Mouse (Mus musculus) heart, embryonic 10.5 days (tissue): ENCODE data around the gene Ccdc92b. TPM values are rescaled to one million over a fixed set of nuclear protein-coding genes. Genes with fewer than 3 reads are reported as not detected.

ENCODE experiments used
- DNase-seq: peaks from one replicate; pipeline ENCODE4 v3.0.0-alpha.2; 2017; ENCODE audit warnings: low spot score
- H3K27ac ChIP-seq: fragments of 300-500 bp; sonication (generic); 2 replicates; pipeline ENCODE4 v1.5.1; 2016; ENCODE audit warnings: mild to moderate bottlenecking
- H3K27me3 ChIP-seq: fragments of 300-500 bp; sonication (generic); 2 replicates; pipeline ENCODE4 v1.6.1; 2016; ENCODE audit warnings: mild to moderate bottlenecking; ENCODE audit not compliant: poor library complexity, insufficient read depth, severe bottlenecking
- H3K36me3 ChIP-seq: fragments of 300-500 bp; sonication (generic); 2 replicates; pipeline ENCODE4 v1.6.1; 2016; ENCODE audit warnings: mild to moderate bottlenecking, moderate library complexity
- H3K4me1 ChIP-seq: fragments of 300-500 bp; sonication (generic); 2 replicates; pipeline ENCODE4 v1.6.1; 2016; ENCODE audit warnings: mild to moderate bottlenecking
- H3K4me3 ChIP-seq: fragments of 300-500 bp; sonication (generic); 2 replicates; pipeline ENCODE4 v1.5.1; 2016; ENCODE audit warnings: mild to moderate bottlenecking, moderate library complexity
- H3K9me3 ChIP-seq: fragments of 300-500 bp; sonication (generic); 2 replicates; pipeline ENCODE4 v1.6.1; 2016; ENCODE audit warnings: mild to moderate bottlenecking, moderate library complexity
- WGBS: fragments of 180-500 bp; shearing (Covaris S2); methylation state at CpG from one replicate; pipeline ENCODE4 v1.1.7; 2016; 5-methylcytosine and 5-hydroxymethylcytosine counted together
- polyA plus RNA-seq: library from polyadenylated mRNA; unstranded; fragments of >200 nt; fragmentation: Nextera tagmentation; extraction: Ambion mirVana; gene quantifications from 2 replicates; pipeline ENCODE4 v1.2.1, GENCODE M21; 2016

The Ccdc92b gene
- polyA plus RNA-seq, 1 experiment from 2014 or later: 1.7 TPM

- Histone ChIP-seq H3K36me3 (peaks cover 7% of the 10 kb centered on the region; the same call in 1 of the 2 replicates), H3K27ac (peak overlapping the region; percentile 96), H3K4me1 (peaks cover 42% of the 10 kb centered on the region), H3K27me3 (0 out of 2 replicates have a peak, but pooled peaks cover 3% of the 10 kb centered on the region), H3K9me3 (no peaks in the 10 kb centered on the region), H3K4me3 (peak overlapping the region; percentile 100)
- no peak for DNase-seq
- 16% methylated on average over 1 of the region's 1 CpGs for WGBS
Observed at GRCm38 (mm10) chr11:74648676-74649075, 29.3 kb downstream of the Ccdc92b start.

- Histone ChIP-seq H3K9me3 (no peaks in the 10 kb centered on the region), H3K27me3 (0 out of 2 replicates have a peak, but pooled peaks cover 1% of the 10 kb centered on the region), H3K4me1 (peaks cover 47% of the 10 kb centered on the region), H3K27ac (peak within 1 kb of the TSS; percentile 96), H3K36me3 (peaks cover 7% of the 10 kb centered on the region; the same call in 1 of the 2 replicates), H3K4me3 (peak within 1 kb of the TSS; percentile 100)
- under 1% methylated on average over 58 of the region's 58 CpGs for WGBS
- DNase-seq: peak; percentile 99
Observed at GRCm38 (mm10) chr11:74649095-74649646, 29.8 kb downstream of the Ccdc92b start, which contains the start of gene Cluh. Cluh (plus strand) TSS chr11:74649495.

GRCm38 (mm10) chr11:74649647-74650551, 30.5 kb downstream of the Ccdc92b start:
- Histone ChIP-seq H3K9me3 (no peaks in the 10 kb centered on the region), H3K27ac (peak overlapping the region; percentile 96), H3K4me1 (peaks cover 53% of the 10 kb centered on the region), H3K36me3 (peaks cover 7% of the 10 kb centered on the region; the same call in 1 of the 2 replicates), H3K27me3 (no peaks in the 10 kb centered on the region), H3K4me3 (peak overlapping the region; percentile 100)
- 1% methylated on average over 53 of the region's 53 CpGs for whole genome bisulfite sequencing
- DNase-seq: no peak

GRCm38 (mm10) chr11:74650576-74651100, 31.2 kb downstream of the Ccdc92b start:
- peaks cover 54% of the 10 kb centered on the region for H3K4me1 ChIP-seq
- no peak for DNase-seq

GRCm38 (mm10) chr11:74652791-74653191, 33.4 kb downstream of the Ccdc92b start:
- DNase-seq: no peak
- WGBS: 74% methylated on average over 4 of the region's 4 CpGs
- peak overlapping the region; percentile 33 for H3K4me3 ChIP-seq
- H3K27me3 ChIP-seq: no peaks in the 10 kb centered on the region
- H3K9me3 ChIP-seq: no peaks in the 10 kb centered on the region
- peaks cover 54% of the 10 kb centered on the region for H3K4me1 ChIP-seq
- peaks cover 28% of the 10 kb centered on the region for H3K36me3 ChIP-seq
- peak overlapping the region; percentile 85 for H3K27ac ChIP-seq

More at GRCm38 (mm10) chr11:74650576-74651100, 31.2 kb downstream of the Ccdc92b start:
- peaks cover 7% of the 10 kb centered on the region; the same call in 1 of the 2 replicates for H3K36me3 ChIP-seq
- no peaks in the 10 kb centered on the region for H3K9me3 ChIP-seq
- peak overlapping the region; percentile 100 for H3K4me3 ChIP-seq
- peak overlapping the region; percentile 96; the same call in 1 of the 2 replicates for H3K27ac ChIP-seq
- H3K27me3 ChIP-seq: no peaks in the 10 kb centered on the region
- WGBS: 52% methylated on average over 4 of the region's 4 CpGs

- Histone ChIP-seq H3K9me3 (no peaks in the 10 kb centered on the region), H3K27me3 (no peaks in the 10 kb centered on the region), H3K4me3 (peak overlapping the region; percentile 33), H3K36me3 (peaks cover 34% of the 10 kb centered on the region), H3K4me1 (peaks cover 52% of the 10 kb centered on the region), H3K27ac (peak overlapping the region; percentile 85)
- DNase-seq: peak; percentile 88
- WGBS: 51% methylated on average over 6 of the region's 6 CpGs
Observed at GRCm38 (mm10) chr11:74653385-74653784, 34.0 kb downstream of the Ccdc92b start.

- no peak overlapping the region for H3K27ac ChIP-seq
- peaks cover 59% of the 10 kb centered on the region for H3K36me3 ChIP-seq
- peaks cover 39% of the 10 kb centered on the region for H3K4me1 ChIP-seq
- 81% methylated on average over 3 of the region's 3 CpGs for WGBS
- DNase-seq: no peak
- H3K4me3 ChIP-seq: no peak overlapping the region
- H3K9me3 ChIP-seq: no peaks in the 10 kb centered on the region
- H3K27me3 ChIP-seq: no peaks in the 10 kb centered on the region
Observed at GRCm38 (mm10) chr11:74655941-74656340, 36.5 kb downstream of the Ccdc92b start.

GRCm38 (mm10) chr11:74660336-74660735, 40.9 kb downstream of the Ccdc92b start:
- DNase-seq: peak; percentile 76
- peaks cover 97% of the 10 kb centered on the region for H3K36me3 ChIP-seq

GRCm38 (mm10) chr11:74661641-74662040, 42.2 kb downstream of the Ccdc92b start:
- Histone ChIP-seq H3K4me3 (no peak overlapping the region), H3K4me1 (no peaks in the 10 kb centered on the region), H3K9me3 (no peaks in the 10 kb centered on the region), H3K27ac (no peak overlapping the region), H3K27me3 (no peaks in the 10 kb centered on the region), H3K36me3 (peaks cover 100% of the 10 kb centered on the region)
- WGBS: 93% methylated on average over 19 of the region's 19 CpGs
- peak; percentile 70 for DNase-seq

More at GRCm38 (mm10) chr11:74660336-74660735, 40.9 kb downstream of the Ccdc92b start:
- Histone ChIP-seq H3K9me3 (no peaks in the 10 kb centered on the region), H3K4me3 (no peak overlapping the region), H3K27ac (no peak overlapping the region), H3K4me1 (no peaks in the 10 kb centered on the region), H3K27me3 (no peaks in the 10 kb centered on the region)
- WGBS: 93% methylated on average over 13 of the region's 13 CpGs

GRCm38 (mm10) chr11:74662221-74662620, 42.8 kb downstream of the Ccdc92b start:
- 86% methylated on average over 6 of the region's 6 CpGs for WGBS
- Histone ChIP-seq H3K4me1 (no peaks in the 10 kb centered on the region), H3K4me3 (no peak overlapping the region), H3K36me3 (peaks cover 100% of the 10 kb centered on the region), H3K27ac (no peak overlapping the region), H3K27me3 (no peaks in the 10 kb centered on the region), H3K9me3 (no peaks in the 10 kb centered on the region)
- DNase-seq: peak; percentile 61

- H3K27me3 ChIP-seq: no peaks in the 10 kb centered on the region
- WGBS: 90% methylated on average over 3 of the region's 3 CpGs
- no peak overlapping the region for H3K27ac ChIP-seq
- no peaks in the 10 kb centered on the region for H3K9me3 ChIP-seq
- no peaks in the 10 kb centered on the region for H3K4me1 ChIP-seq
- H3K36me3 ChIP-seq: peaks cover 99% of the 10 kb centered on the region
- H3K4me3 ChIP-seq: no peak overlapping the region
- peak; percentile 63 for DNase-seq
Observed at GRCm38 (mm10) chr11:74664279-74664678, 44.9 kb downstream of the Ccdc92b start.

GRCm38 (mm10) chr11:74664906-74665305, 45.5 kb downstream of the Ccdc92b start:
- WGBS: 87% methylated on average over 8 of the region's 8 CpGs
- peak; percentile 71 for DNase-seq
- no peaks in the 10 kb centered on the region for H3K9me3 ChIP-seq
- H3K27me3 ChIP-seq: no peaks in the 10 kb centered on the region
- peaks cover 99% of the 10 kb centered on the region for H3K36me3 ChIP-seq
- H3K27ac ChIP-seq: no peak overlapping the region
- H3K4me1 ChIP-seq: no peaks in the 10 kb centered on the region
- H3K4me3 ChIP-seq: no peak overlapping the region
